Mouse (Mus musculus): ENCODE data around the gene Klf1.

The Klf1 gene

GRCm38 (mm10) chr8:84936041-84936961 lies 34.6 kb downstream of the Klf1 start:
- DNase-seq (ENCODE audit: low read depth, low spot score): no peak

DNA sequence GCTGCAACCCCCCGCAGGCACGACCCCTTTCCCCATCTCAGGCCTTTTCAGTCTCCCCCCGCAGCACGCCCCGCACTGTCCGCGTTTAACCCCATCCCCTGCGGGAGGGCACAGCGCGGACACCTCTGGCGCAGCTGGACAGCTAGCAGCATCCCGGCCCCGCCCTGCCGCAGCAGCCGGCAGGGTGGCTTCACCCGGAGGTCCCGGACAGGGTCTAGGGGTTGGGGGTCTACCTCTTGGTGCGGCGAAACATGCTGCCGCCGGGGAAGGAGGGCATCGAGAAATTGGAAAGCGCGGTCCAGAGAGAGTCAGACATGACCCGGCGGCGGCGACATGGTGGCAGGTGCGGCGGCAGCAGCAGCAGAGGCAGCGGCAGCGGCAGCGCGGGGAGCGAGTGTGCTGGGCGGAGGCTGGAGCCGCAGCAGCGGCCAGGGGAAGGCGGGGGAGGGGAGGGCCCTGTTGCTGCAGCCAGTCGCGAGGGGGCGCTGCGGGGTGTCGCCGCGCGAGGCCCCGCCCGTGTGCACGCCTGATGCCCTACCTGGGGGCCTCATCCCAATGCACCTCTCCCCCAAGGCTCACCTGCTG lies 35.3 kb downstream of the Klf1 start, which contains the start of gene Mast1:
Gene Mast1 (minus strand): TSS at position 398 of the 585 bp plus-strand sequence.
- DNase-seq (ENCODE audit: low read depth, low spot score): no peak

GRCm38 (mm10) chr8:84937620-84938485 lies 36.1 kb downstream of the Klf1 start:
- DNase-seq (ENCODE audit: low read depth, low spot score): no peak

- DNase-seq (ENCODE audit: low read depth, low spot score): no peak
These were observed 42.0 kb downstream of the Klf1 start for GRCm38 (mm10) chr8:84943699-84944098.

DNA sequence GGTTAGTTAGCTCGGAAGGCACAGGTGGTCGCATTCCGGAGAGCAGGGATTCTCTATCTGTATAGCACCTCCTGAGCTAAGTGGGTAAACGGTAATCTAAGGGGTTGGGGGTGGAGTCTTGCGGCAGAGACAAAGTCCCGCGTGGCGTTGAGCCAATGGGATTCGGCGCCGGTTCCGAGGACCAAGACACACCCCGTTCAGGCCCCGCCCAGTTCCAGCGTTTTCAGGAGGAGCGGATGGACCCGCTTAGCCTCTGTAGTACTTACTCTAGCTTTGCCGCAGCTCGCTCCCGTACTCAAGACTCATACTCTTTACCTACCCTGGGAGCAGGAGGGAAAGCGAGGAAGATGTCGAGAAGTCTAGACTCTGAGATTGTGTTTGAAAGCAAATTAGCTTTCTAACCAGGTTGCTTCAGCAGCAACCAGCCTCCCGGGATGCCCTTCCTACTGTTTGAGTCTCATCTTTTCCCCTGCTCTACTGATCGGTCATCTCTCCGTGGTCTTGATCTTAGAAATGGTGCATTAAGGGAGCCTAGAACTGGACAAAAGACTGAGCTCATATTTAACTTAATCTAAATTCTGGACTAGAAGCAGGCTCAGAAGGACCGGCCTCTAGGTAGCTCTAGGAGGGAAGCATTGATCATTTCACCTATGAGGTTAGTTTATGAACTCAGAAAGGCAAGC lies 42.9 kb downstream of the Klf1 start:
- peak; percentile 86 for DNase-seq (ENCODE audit: low read depth, low spot score)

GRCm38 (mm10) chr8:84945235-84945632 lies 43.5 kb downstream of the Klf1 start:
- DNase-seq (ENCODE audit: low read depth, low spot score): no peak

- peak; percentile 65 for DNase-seq (ENCODE audit: low read depth, low spot score)
These were observed 44.2 kb downstream of the Klf1 start for GRCm38 (mm10) chr8:84945633-84946527.

DNA sequence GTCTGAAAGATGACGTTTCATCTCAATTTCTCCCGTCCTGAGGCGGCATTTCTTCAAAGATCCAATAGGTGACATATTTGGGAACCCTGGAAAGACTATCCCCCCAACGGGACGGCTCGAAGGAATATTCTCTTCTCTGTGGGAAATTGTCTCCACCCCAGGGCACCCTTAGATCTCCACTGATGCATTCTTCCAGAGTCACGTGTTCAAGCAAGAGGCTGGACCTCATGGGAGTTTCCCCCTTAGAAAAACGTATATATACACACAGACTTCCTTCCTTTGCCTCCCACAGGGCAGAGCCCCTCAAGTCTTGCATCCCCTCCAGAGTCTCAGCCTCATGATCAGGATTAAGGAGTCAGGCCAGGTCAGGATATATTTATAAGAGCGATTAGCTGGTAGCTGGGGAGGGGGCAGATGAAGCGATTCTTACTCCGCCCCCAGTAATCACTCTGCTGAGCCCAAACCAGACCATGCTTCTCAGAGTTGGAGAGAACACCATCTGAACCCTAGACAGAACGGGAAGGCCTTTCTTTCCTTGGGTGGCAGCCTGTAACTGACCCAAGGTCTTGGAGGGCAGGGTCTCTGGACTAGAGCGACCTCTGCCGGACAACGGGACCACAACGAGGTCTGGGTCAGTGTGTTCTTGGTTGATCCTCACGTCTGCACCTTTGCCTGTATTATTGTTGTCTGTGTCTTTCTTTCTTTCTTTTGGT lies 45.0 kb downstream of the Klf1 start, which contains the start of gene Rtbdn:
Gene Rtbdn (plus strand): TSS at position 464 of the 713 bp plus-strand sequence.
- DNase-seq (ENCODE audit: low read depth, low spot score): no peak

- DNase-seq (ENCODE audit: low read depth, low spot score): no peak
These were observed 45.5 kb downstream of the Klf1 start for GRCm38 (mm10) chr8:84947241-84947545.

DNA sequence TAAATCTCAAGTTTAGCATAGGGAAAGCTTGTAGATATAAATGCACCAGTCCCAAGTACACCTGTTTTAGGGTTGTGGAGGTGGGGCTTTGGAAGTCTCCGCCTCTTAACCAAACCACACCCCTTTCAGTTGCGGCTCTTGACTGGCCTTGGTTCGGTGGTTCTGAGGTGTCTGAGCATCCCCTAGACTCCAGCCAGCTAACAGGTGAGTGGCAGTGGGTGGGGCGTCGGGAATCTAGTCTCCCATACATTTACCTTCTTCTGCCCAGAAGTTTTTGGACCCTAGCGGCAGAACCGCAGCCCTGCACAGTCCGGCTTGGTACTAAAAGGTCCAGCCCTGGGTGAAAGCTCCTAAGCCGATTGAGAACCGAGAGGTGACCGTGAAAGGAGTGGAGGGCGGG lies 48.0 kb downstream of the Klf1 start:
- DNase-seq (ENCODE audit: low read depth, low spot score): no peak

DNA sequence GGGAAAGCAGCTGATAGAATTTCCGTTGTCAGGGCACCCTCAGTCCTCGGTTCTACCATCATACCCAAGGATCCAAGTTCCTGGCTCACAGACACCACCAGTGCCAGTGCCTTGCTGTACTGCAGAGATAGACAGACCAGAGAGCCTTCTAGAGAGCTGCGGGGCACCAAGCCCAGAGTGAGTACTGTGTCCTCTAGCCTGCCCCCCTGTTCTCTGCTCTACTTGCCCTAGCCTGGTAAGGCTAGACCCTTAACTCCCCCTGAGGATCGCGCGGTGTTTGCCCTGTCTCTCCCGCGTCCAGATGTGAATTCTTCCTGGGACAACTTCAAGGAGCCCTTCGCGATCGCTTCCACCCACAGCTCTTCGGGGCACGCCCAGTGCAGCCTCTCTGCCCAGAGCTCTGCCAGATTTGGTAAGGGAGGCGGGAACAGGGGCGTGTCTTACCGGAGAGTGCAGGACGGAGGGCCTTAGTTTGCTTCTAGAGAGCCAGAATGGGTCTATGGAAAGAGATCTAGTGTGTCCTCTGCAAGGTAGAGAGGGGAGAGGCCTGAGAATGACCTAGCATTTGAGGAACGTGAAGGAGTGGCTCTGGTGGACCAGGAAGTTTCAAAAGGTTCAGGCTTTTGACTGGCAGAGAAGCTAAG lies 51.0 kb downstream of the Klf1 start:
- DNase-seq (ENCODE audit: low read depth, low spot score): no peak

Measured in WW6 (cell line).